Comparison of ENCODE assay signal across 9 mouse cellular contexts in genomic region chr9:74849195-74849978, GRCm38 (mm10). TPM values are rescaled to one million over a fixed set of nuclear protein-coding genes. Genes with fewer than 3 reads are reported as not detected.
A peak's percentile ranks its signal among the peaks of the same experiment; 100 is the strongest.
DNase-seq lines count a peak whose midpoint lies in the region; ATAC-seq lines count a peak whose summit lies in the region.
"Had no signal": no experiment of that assay in that cellular context is flagged by ENCODE, and none has a peak within 500 bp of the region (broad histone marks: within the 10 kb centered on the region; RNA-seq: fewer than 3 reads in every experiment).

No protein-coding gene starts in this region.

- DNase-seq in ZHBTc4 (ENCODE audit: low read depth, low spot score): peak; percentile 39
- DNase-seq in hindbrain, embryonic 11.5 days (ENCODE audit: low spot score): peak; percentile 70
- peak; percentile 95 for DNase-seq in midbrain, embryonic 11.5 days (ENCODE audit: low spot score, missing footprints)
- no peak for DNase-seq in adrenal gland, adult 8-10 months
- no peak for DNase-seq in layer of hippocampus, postnatal 25 days (ENCODE audit: extremely low spot score in 1 of 2, low spot score in 1 of 2)
- DNase-seq in right cerebral cortex, postnatal 36 days (ENCODE audit: low spot score in 2 of 2): no peak

- peaks cover 79% of the 10 kb centered on the region for H3K27me3 ChIP-seq in erythroblast, embryonic 14.5 days (ENCODE audit: control insufficient read depth)
- H3K27me3 ChIP-seq in hindbrain, embryonic 11.5 days (ENCODE audit: control insufficient read depth, insufficient read depth, low read length): peaks cover 60% of the 10 kb centered on the region
- peaks cover 82% of the 10 kb centered on the region for H3K27me3 ChIP-seq in midbrain, embryonic 11.5 days (ENCODE audit: control insufficient read depth, insufficient read depth, low read length)

- ATAC-seq in erythroblast, adult 5-6 weeks (replicated peaks; ENCODE audit: low FRiP score, poor library complexity, severe bottlenecking): no peak
- ATAC-seq in hindbrain, embryonic 11.5 days (ENCODE audit: low FRiP score): no peak
- peak; percentile 40 for ATAC-seq in midbrain, embryonic 11.5 days (ENCODE audit: low FRiP score)

- H3K4me1 ChIP-seq in erythroblast, embryonic 14.5 days (ENCODE audit: control insufficient read depth): no peaks in the 10 kb centered on the region
- H3K4me1 ChIP-seq in hindbrain, embryonic 11.5 days (replicated peaks; ENCODE audit: control insufficient read depth, insufficient read depth, low read length): peaks cover 9% of the 10 kb centered on the region
- peaks cover 23% of the 10 kb centered on the region for H3K4me1 ChIP-seq in midbrain, embryonic 11.5 days (ENCODE audit: control insufficient read depth, insufficient read depth, low read length)

- 1% methylated on average over 62 of the region's 63 CpGs for WGBS in hindbrain, embryonic 11.5 days
- WGBS in midbrain, embryonic 11.5 days: under 1% methylated on average over 63 of the region's 63 CpGs

- H3K9me3 ChIP-seq in erythroblast, embryonic 14.5 days (ENCODE audit: control insufficient read depth, low read length): no peaks in the 10 kb centered on the region; the same call in 1 of the 2 replicates
- no peaks in the 10 kb centered on the region for H3K9me3 ChIP-seq in hindbrain, embryonic 11.5 days (ENCODE audit: control insufficient read depth, low read length)
- no peaks in the 10 kb centered on the region for H3K9me3 ChIP-seq in midbrain, embryonic 11.5 days (ENCODE audit: control insufficient read depth, low read length)

- no peaks in the 10 kb centered on the region for H3K36me3 ChIP-seq in erythroblast, embryonic 14.5 days (ENCODE audit: control insufficient read depth)
- H3K36me3 ChIP-seq in hindbrain, embryonic 11.5 days (ENCODE audit: control insufficient read depth, insufficient read depth, low read length): no peaks in the 10 kb centered on the region
- no peaks in the 10 kb centered on the region for H3K36me3 ChIP-seq in midbrain, embryonic 11.5 days (ENCODE audit: control insufficient read depth, insufficient read depth, low read length)

- peak overlapping the region; percentile 96 for H3K4me2 ChIP-seq in hindbrain, embryonic 11.5 days (replicated peaks; ENCODE audit: low read depth, low read length)
- peak overlapping the region; percentile 89 for H3K4me2 ChIP-seq in midbrain, embryonic 11.5 days

- H3K27ac ChIP-seq in hindbrain, embryonic 11.5 days (ENCODE audit: low read depth, low read length): peak overlapping the region; percentile 78
- H3K27ac ChIP-seq in midbrain, embryonic 11.5 days (ENCODE audit: low read depth, low read length): peak overlapping the region; percentile 56

- H3K4me3 ChIP-seq in erythroblast, embryonic 14.5 days (replicated peaks): peak overlapping the region; percentile 47
- peak overlapping the region; percentile 45 for H3K4me3 ChIP-seq in hindbrain, embryonic 11.5 days (ENCODE audit: low read depth, low read length)
- H3K4me3 ChIP-seq in midbrain, embryonic 11.5 days (ENCODE audit: low read depth, low read length): peak overlapping the region; percentile 47

- H3K9ac ChIP-seq in hindbrain, embryonic 11.5 days (ENCODE audit: low read depth, low read length): peak overlapping the region; percentile 66
- peak overlapping the region; percentile 63 for H3K9ac ChIP-seq in midbrain, embryonic 11.5 days (ENCODE audit: low read length)

RNA-seq across cellular contexts. Expression of gene Onecut1, which starts 12.3 kb away (rescaled TPM):
- polyA plus RNA-seq in erythroblast, embryonic 14.5 days (2012): 0.01 TPM in 1 of 2 replicates, not detected in the other
- total RNA-seq in erythroblast, adult 5-6 weeks (2015; ENCODE audit: low replicate concordance): not detected in 2 replicates
- total RNA-seq in erythroblast, adult 5-6 weeks (2017; ENCODE audit: low replicate concordance): not detected in 2 replicates
- 10.0 and 12.7 TPM in 2 replicates for polyA plus RNA-seq in hindbrain, embryonic 11.5 days (2014; fragmentation: Nextera tagmentation; extraction: Ambion mirVana)
- 14.7 and 14.8 TPM in 2 replicates for polyA plus RNA-seq in midbrain, embryonic 11.5 days (2014; fragmentation: Nextera tagmentation; extraction: Ambion mirVana)
- under 1 TPM in 1 of 4 experiments, not detected in 3; 0.11 TPM for total RNA-seq in adrenal gland, adult 8-10 months (2022)
- total RNA-seq in layer of hippocampus, postnatal 25 days (2021): 1 to 10 TPM in 1 of 2 experiments, under 1 TPM in 1; 0.37 to 1.1 TPM
- total RNA-seq: hematopoietic stem cell, adult 5-6 weeks had no signal

Comparison
In these comparisons a context has a peak if more than half of its experiments do, and no peak if none do; other contexts are left out.
1. DNase-seq: peak in ZHBTc4 (single experiment), hindbrain, embryonic 11.5 days (single experiment) and midbrain, embryonic 11.5 days (single experiment); none in adrenal gland, adult 8-10 months (single experiment), layer of hippocampus, postnatal 25 days (0 of 2) and right cerebral cortex, postnatal 36 days (0 of 2).
2. Peak in every context shown above with its lines, with median percentiles within 50 percentile points of each other: H3K4me3 ChIP-seq.